Mouse (Mus musculus) kidney, postnatal 0 days (tissue): Measurements from ENCODE around the gene Srarp. TPM values are rescaled to one million over a fixed set of nuclear protein-coding genes. Genes with fewer than 3 reads are reported as not detected.
A peak's percentile ranks its signal among the peaks of the same experiment; 100 is the strongest.

Experiments
- ATAC-seq: fragments of 200-750 bp; cut with Nextera tagmentation; replicated peaks from 2 replicates; pipeline ENCODE4 v1.8.0; 2017; ENCODE audit warnings: low read depth, moderate number of reproducible peaks, moderate TSS enrichment, moderate library complexity; ENCODE audit not compliant: low FRiP score
- DNase-seq: peaks from one replicate; pipeline ENCODE4 v3.0.0-alpha.2; 2016; ENCODE audit warnings: low spot score
- H3K27ac ChIP-seq: fragments of 300-500 bp; sonication (generic); 2 replicates; pipeline ENCODE4 v1.5.1; 2014; ENCODE audit warnings: mild to moderate bottlenecking
- H3K27me3 ChIP-seq: fragments of 300-500 bp; sonication (generic); 2 replicates; pipeline ENCODE4 v1.6.1; 2014; ENCODE audit warnings: low read length, mixed read lengths; ENCODE audit not compliant: insufficient read depth
- H3K36me3 ChIP-seq: fragments of 300-500 bp; sonication (generic); 2 replicates; pipeline ENCODE4 v1.6.1; 2014; ENCODE audit warnings: low read length, mixed read lengths; ENCODE audit not compliant: insufficient read depth
- H3K4me1 ChIP-seq: fragments of 300-500 bp; sonication (generic); replicated peaks from 2 replicates; pipeline ENCODE4 v1.6.1; 2014; ENCODE audit warnings: antibody characterized with exemption, low read length, mixed read lengths; ENCODE audit not compliant: insufficient read depth
- H3K4me2 ChIP-seq: fragments of 300-500 bp; sonication (generic); 2 replicates; pipeline ENCODE4 v1.6.1; 2014; ENCODE audit warnings: mild to moderate bottlenecking, low read length, moderate library complexity, mixed read lengths
- H3K4me3 ChIP-seq: fragments of 300-500 bp; sonication (generic); replicated peaks from 2 replicates; pipeline ENCODE4 v1.5.1; 2014; ENCODE audit warnings: low read depth, low read length
- H3K9ac ChIP-seq: fragments of 300-500 bp; sonication (generic); 2 replicates; pipeline ENCODE4 v1.6.1; 2014; ENCODE audit warnings: low read depth, low read length
- H3K9me3 ChIP-seq: fragments of 300-500 bp; sonication (generic); replicated peaks from 2 replicates; pipeline ENCODE4 v1.6.1; 2016; ENCODE audit warnings: low read length, inconsistent platforms, mixed read lengths
- CTCF ChIP-seq: IDR thresholded peaks from 2 replicates; pipeline ENCODE4 v1.5.1; 2016; ENCODE audit warnings: antibody characterized with exemption, low read depth, mild to moderate bottlenecking, moderate library complexity
- WGBS: fragments of 180-500 bp; shearing (Covaris S2); extraction: QIAGEN DNeasy Blood & Tissue Kit; methylation state at CpG from one replicate; pipeline ENCODE4 v1.1.7; 2014; 5-methylcytosine and 5-hydroxymethylcytosine counted together
- polyA plus RNA-seq: library from polyadenylated mRNA; unstranded; fragments of >200 nt; fragmentation: Nextera tagmentation; extraction: Ambion mirVana; gene quantifications from 2 replicates; pipeline ENCODE4 v1.2.1, GENCODE M21; 2015

The Srarp gene
- 0.41 and 0.47 TPM in 2 replicates for polyA plus RNA-seq

GRCm38 (mm10) chr4:141435974-141436373, at the start of gene Srarp:
Srarp (minus strand) TSS chr4:141436105.
- WGBS: 74% methylated on average over 1 of the region's 1 CpGs
- no peak for DNase-seq

GRCm38 (mm10) chr4:141484071-141484470, 48.2 kb upstream of the Srarp start:
- TF ChIP-seq CTCF: no peak
- DNase-seq (no peak), ATAC-seq (no peak)
- WGBS: 69% methylated on average over 11 of the region's 11 CpGs
- H3K9ac ChIP-seq: no peak overlapping the region
- H3K36me3 ChIP-seq: peaks cover 72% of the 10 kb centered on the region
- H3K27me3 ChIP-seq: no peaks in the 10 kb centered on the region
- no peak overlapping the region for H3K4me2 ChIP-seq
- no peak overlapping the region for H3K4me3 ChIP-seq
- no peak overlapping the region for H3K27ac ChIP-seq
- H3K4me1 ChIP-seq: no peaks in the 10 kb centered on the region
- H3K9me3 ChIP-seq: no peaks in the 10 kb centered on the region

More at GRCm38 (mm10) chr4:141435974-141436373, at the start of gene Srarp:
- Histone ChIP-seq H3K27me3 (no peaks in the 10 kb centered on the region), H3K4me2 (no peak within 1 kb of the TSS), H3K4me1 (no peaks in the 10 kb centered on the region), H3K4me3 (no peak within 1 kb of the TSS), H3K9me3 (no peaks in the 10 kb centered on the region), H3K9ac (no peak within 1 kb of the TSS), H3K36me3 (no peaks in the 10 kb centered on the region), H3K27ac (no peak within 1 kb of the TSS)
- TF ChIP-seq CTCF: no peak
- no peak for ATAC-seq

- Histone ChIP-seq H3K9me3 (no peaks in the 10 kb centered on the region), H3K4me2 (no peak overlapping the region), H3K9ac (no peak overlapping the region), H3K27me3 (no peaks in the 10 kb centered on the region), H3K4me1 (no peaks in the 10 kb centered on the region), H3K4me3 (no peak overlapping the region), H3K36me3 (peaks cover 82% of the 10 kb centered on the region), H3K27ac (no peak overlapping the region)
- 0 out of 2 replicates have a peak, but pooled peaks have one; percentile 6 for TF ChIP-seq CTCF
- DNase-seq: no peak
- WGBS: 96% methylated on average over 8 of the region's 8 CpGs
- no peak for ATAC-seq
Measured at GRCm38 (mm10) chr4:141479411-141479810, 43.5 kb upstream of the Srarp start.

- H3K27me3 ChIP-seq: no peaks in the 10 kb centered on the region
- no peak overlapping the region for H3K9ac ChIP-seq
- H3K4me3 ChIP-seq: no peak overlapping the region
- H3K4me1 ChIP-seq: no peaks in the 10 kb centered on the region
- 93% methylated on average over 32 of the region's 32 CpGs for WGBS
- DNase-seq: no peak
- peaks cover 82% of the 10 kb centered on the region for H3K36me3 ChIP-seq
- TF ChIP-seq CTCF: no peak
- no peaks in the 10 kb centered on the region for H3K9me3 ChIP-seq
- no peak overlapping the region for H3K4me2 ChIP-seq
- H3K27ac ChIP-seq: no peak overlapping the region
- no peak for ATAC-seq
Measured at GRCm38 (mm10) chr4:141478794-141479193, 42.9 kb upstream of the Srarp start.

- H3K27ac ChIP-seq: no peak overlapping the region
- H3K27me3 ChIP-seq: no peaks in the 10 kb centered on the region
- 90% methylated on average over 23 of the region's 23 CpGs for WGBS
- no peak for DNase-seq
- no peaks in the 10 kb centered on the region for H3K4me1 ChIP-seq
- TF ChIP-seq CTCF: no peak
- peaks cover 82% of the 10 kb centered on the region for H3K36me3 ChIP-seq
- H3K4me3 ChIP-seq: no peak overlapping the region
- no peaks in the 10 kb centered on the region for H3K9me3 ChIP-seq
- H3K9ac ChIP-seq: no peak overlapping the region
- H3K4me2 ChIP-seq: no peak overlapping the region
- ATAC-seq: no peak
Measured at GRCm38 (mm10) chr4:141478225-141478624, 42.3 kb upstream of the Srarp start.

GRCm38 (mm10) chr4:141477681-141478102, 41.8 kb upstream of the Srarp start:
- Histone ChIP-seq H3K4me2 (no peak overlapping the region), H3K27me3 (no peaks in the 10 kb centered on the region), H3K9ac (no peak overlapping the region), H3K4me3 (no peak overlapping the region), H3K9me3 (no peaks in the 10 kb centered on the region), H3K27ac (no peak overlapping the region), H3K36me3 (peaks cover 82% of the 10 kb centered on the region), H3K4me1 (no peaks in the 10 kb centered on the region)
- TF ChIP-seq CTCF: no peak
- ATAC-seq (no peak), DNase-seq (no peak)
- WGBS: 89% methylated on average over 16 of the region's 16 CpGs

GRCm38 (mm10) chr4:141474431-141474830, 38.5 kb upstream of the Srarp start:
- Histone ChIP-seq H3K27ac (no peak overlapping the region), H3K4me1 (no peaks in the 10 kb centered on the region), H3K36me3 (peaks cover 88% of the 10 kb centered on the region), H3K9me3 (no peaks in the 10 kb centered on the region), H3K4me3 (no peak overlapping the region), H3K9ac (no peak overlapping the region), H3K27me3 (no peaks in the 10 kb centered on the region), H3K4me2 (no peak overlapping the region)
- no peak for ATAC-seq
- DNase-seq: no peak
- no peak for TF ChIP-seq CTCF
- 80% methylated on average over 19 of the region's 19 CpGs for WGBS
